Mouse (Mus musculus) liver, adult 2 months (tissue): Measurements from ENCODE around the gene Spag16.

Experiments used
- CTCF ChIP-seq: fragments of 200-500 bp; IDR thresholded peaks from 2 replicates; pipeline ENCODE4 v1.5.1; 2011; ENCODE audit warnings: low read depth, low read length, control low read depth
- POLR2A ChIP-seq: fragments of 200-500 bp; IDR thresholded peaks from 2 replicates; pipeline ENCODE4 v1.6.1; 2011; ENCODE audit warnings: low read length, control low read depth; ENCODE audit not compliant: insufficient read depth; ENCODE audit errors: extremely low read depth

GRCm38 (mm10) chr1:69826806-69827703 is at the start of gene Spag16:
- TF ChIP-seq CTCF (no peak), POLR2A (no peak)
